Mouse (Mus musculus): ENCODE measurements around the gene Prkd1. TPM values are rescaled to one million over a fixed set of nuclear protein-coding genes. Genes with fewer than 3 reads are reported as not detected.
"Not testable (repeated sequence)": the region's sequence is repeated elsewhere in the genome, so short reads cannot be mapped to it uniquely, and the experiment has no call there.

Prkd1 gene
- total RNA-seq (2021) = 10 to 100 TPM; 14.5 to 15.4 TPM
- long read RNA-seq, experiment 1, transcript Prkd1-201 (19 exons, 3,653 nt) = major isoform, 5 of 14 reads
- long read RNA-seq, experiment 1, partial matches to known transcripts = 2 of 14 reads
- long read RNA-seq, experiment 1, other reads (novel, unspliced or antisense) = 7 of 14 reads
- long read RNA-seq, experiment 2, transcript Prkd1-201 (19 exons, 3,653 nt) = major isoform, 5 of 15 reads
- long read RNA-seq, experiment 2, partial matches to known transcripts = 1 of 15 reads
- long read RNA-seq, experiment 2, other reads (novel, unspliced or antisense) = 9 of 15 reads

- peak within 1 kb of the TSS; percentile 90 for H3K27ac ChIP-seq
- DNase-seq (ENCODE audit: low spot score in 2 of 2) = peak; percentile 39 to 46
- peak within 1 kb of the TSS; percentile 82 for H3K4me3 ChIP-seq
- TF ChIP-seq CTCF (conservative IDR thresholded peaks at IDR 0.05) = 0 out of 2 replicates have a peak, but pooled peaks have one; percentile 7
Measured at GRCm38 (mm10) chr12:50648671-50649541, at the start of gene Prkd1. Gene Prkd1 (minus strand): TSS chr12:50649098.

- Histone ChIP-seq H3K27ac (no peak overlapping the region), H3K4me3 (no peak overlapping the region)
- peak; percentile 94 for TF ChIP-seq CTCF (conservative IDR thresholded peaks at IDR 0.05)
- DNase-seq (ENCODE audit: low spot score in 2 of 2) = peak; percentile 31 to 33
Measured at GRCm38 (mm10) chr12:50697492-50697891, 48.6 kb upstream of the Prkd1 start.

- Histone ChIP-seq H3K4me3 (peak overlapping the region; percentile 82), H3K27ac (peak overlapping the region; percentile 90)
- no peak for TF ChIP-seq CTCF (conservative IDR thresholded peaks at IDR 0.05)
- no peak for DNase-seq (ENCODE audit: low spot score in 2 of 2)
Measured at GRCm38 (mm10) chr12:50648176-50648670, 675 bp downstream of the Prkd1 start.

- DNase-seq (ENCODE audit: low spot score in 2 of 2) = no peak
- peak overlapping the region; percentile 90; the same call in 1 of the 2 replicates for H3K27ac ChIP-seq
- no peak for TF ChIP-seq CTCF (conservative IDR thresholded peaks at IDR 0.05)
- peak overlapping the region; percentile 82 for H3K4me3 ChIP-seq
Measured at GRCm38 (mm10) chr12:50646857-50647256, 2.0 kb downstream of the Prkd1 start.

- no peak overlapping the region for H3K4me3 ChIP-seq
- H3K27ac ChIP-seq = peak overlapping the region; percentile 56
- DNase-seq (ENCODE audit: low spot score in 2 of 2) = peak in 1 of 2 experiments; percentile 40
- no peak for TF ChIP-seq CTCF (conservative IDR thresholded peaks at IDR 0.05)
Measured at GRCm38 (mm10) chr12:50642671-50643070, 6.2 kb downstream of the Prkd1 start.

GRCm38 (mm10) chr12:50640171-50640570 lies 8.7 kb downstream of the Prkd1 start:
- no peak for TF ChIP-seq CTCF (conservative IDR thresholded peaks at IDR 0.05)

GRCm38 (mm10) chr12:50634436-50634835 lies 14.5 kb downstream of the Prkd1 start:
- no peak for TF ChIP-seq CTCF (conservative IDR thresholded peaks at IDR 0.05)
- Histone ChIP-seq H3K4me3 (no peak overlapping the region), H3K27ac (no peak overlapping the region)
- DNase-seq (ENCODE audit: low spot score in 2 of 2) = no peak

More at GRCm38 (mm10) chr12:50640171-50640570, 8.7 kb downstream of the Prkd1 start:
- no peak overlapping the region for H3K27ac ChIP-seq
- DNase-seq (ENCODE audit: low spot score in 2 of 2) = no peak
- no peak overlapping the region for H3K4me3 ChIP-seq

GRCm38 (mm10) chr12:50626100-50626499 lies 22.8 kb downstream of the Prkd1 start:
- DNase-seq (ENCODE audit: low spot score in 2 of 2); H3K27ac ChIP-seq; H3K4me3 ChIP-seq: not testable (repeated sequence)

GRCm38 (mm10) chr12:50624175-50624574 lies 24.7 kb downstream of the Prkd1 start:
- H3K27ac ChIP-seq = peak overlapping the region; percentile 65
- TF ChIP-seq CTCF (conservative IDR thresholded peaks at IDR 0.05) = no peak
- no peak for DNase-seq (ENCODE audit: low spot score in 2 of 2)
- peak overlapping the region; percentile 37 for H3K4me3 ChIP-seq

- TF ChIP-seq CTCF (conservative IDR thresholded peaks at IDR 0.05) = no peak
- no peak overlapping the region for H3K4me3 ChIP-seq
- DNase-seq (ENCODE audit: low spot score in 2 of 2) = no peak
- no peak overlapping the region for H3K27ac ChIP-seq
Measured at GRCm38 (mm10) chr12:50615852-50616251, 33.0 kb downstream of the Prkd1 start.

GRCm38 (mm10) chr12:50614341-50614740 lies 34.6 kb downstream of the Prkd1 start:
- TF ChIP-seq CTCF (conservative IDR thresholded peaks at IDR 0.05) = no peak

GRCm38 (mm10) chr12:50606703-50607500 lies 42.0 kb downstream of the Prkd1 start:
- Histone ChIP-seq H3K4me3 (no peak overlapping the region), H3K27ac (no peak overlapping the region)
- no peak for TF ChIP-seq CTCF (conservative IDR thresholded peaks at IDR 0.05)
- DNase-seq (ENCODE audit: low spot score in 2 of 2) = no peak

More at GRCm38 (mm10) chr12:50614341-50614740, 34.6 kb downstream of the Prkd1 start:
- H3K27ac ChIP-seq = peak overlapping the region; percentile 36; the same call in 1 of the 2 replicates
- H3K4me3 ChIP-seq = no peak overlapping the region
- DNase-seq (ENCODE audit: low spot score in 2 of 2) = no peak
